Mouse (Mus musculus) gastrocnemius, postnatal 25 days (tissue): ENCODE measurements around the gene Irs3. TPM values are rescaled to one million over a fixed set of nuclear protein-coding genes. Genes with fewer than 3 reads are reported as not detected.
A peak's percentile ranks its signal among the peaks of the same experiment; 100 is the strongest.

Experiments
- DNase-seq: peaks from one replicate; pipeline ENCODE4 v3.0.0; 2022
- long read RNA-seq, 2 experiments: library from polyadenylated mRNA; stranded (forward); transcript quantifications; one replicate each; pipeline ENCODE4 v2.0.0; 2021
- total RNA-seq, 2 experiments: library from RNA; stranded (reverse); gene quantifications; 1 replicate in 1 of 2; 2 replicates in 1 of 2; pipeline ENCODE4 v1.2.3; 2021

The Irs3 gene
- total RNA-seq: 1 to 10 TPM in 1 of 2 experiments, under 1 TPM in 1; 0.36 to 1.5 TPM
- long read RNA-seq, experiment 1, partial matches to known transcripts: 0 of 1 reads
- long read RNA-seq, experiment 1, other reads (novel, unspliced or antisense): 1 of 1 reads
- long read RNA-seq, experiment 2, partial matches to known transcripts: 0 of 1 reads
- long read RNA-seq, experiment 2, other reads (novel, unspliced or antisense): 1 of 1 reads

DNA sequence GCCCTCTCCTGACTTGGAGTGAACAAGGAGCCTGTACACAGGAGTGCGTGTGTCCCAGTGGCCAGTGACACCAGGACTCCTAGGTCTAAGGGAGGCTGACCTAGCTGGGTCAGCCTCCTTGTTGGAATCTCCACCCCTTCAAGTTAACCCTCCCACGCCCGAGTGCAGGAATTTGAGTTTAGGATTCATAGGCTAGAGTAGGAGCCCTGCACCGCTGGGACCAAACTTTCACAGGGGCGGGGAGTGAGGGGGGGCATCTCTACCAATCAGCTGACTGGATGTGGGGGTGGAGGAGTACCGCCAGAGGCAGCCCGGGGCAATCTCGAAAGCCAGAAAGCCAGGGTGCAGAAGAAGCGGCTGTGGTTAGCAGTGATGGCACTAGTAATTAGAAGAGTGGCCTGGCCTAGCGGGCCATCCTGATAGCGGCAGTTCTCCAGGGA is at the start of gene Irs3:
TSS of gene Irs3 (minus strand) at position 63 of the 440 bp plus-strand sequence.
- peak; percentile 46 for DNase-seq

DNA sequence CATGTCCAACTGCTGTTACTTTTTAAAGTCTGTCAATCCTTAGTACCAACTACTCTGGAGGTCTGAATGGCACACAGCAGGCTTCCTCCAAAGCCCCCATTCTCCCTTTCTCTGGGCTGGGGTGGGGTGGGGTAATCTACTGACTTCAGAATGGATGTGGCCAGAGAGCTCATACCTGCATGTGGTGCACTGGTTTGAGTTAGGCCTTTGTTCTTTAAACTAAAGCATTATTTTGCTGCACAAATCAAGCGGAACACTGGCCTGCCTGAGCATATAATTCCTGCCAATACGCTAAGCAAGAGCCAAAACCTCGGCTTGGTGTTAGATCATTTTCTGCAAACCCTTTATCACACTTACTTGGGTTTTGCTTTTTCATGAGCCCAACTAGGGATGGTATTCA is 49.3 kb upstream of the Irs3 start:
- no peak for DNase-seq

DNA sequence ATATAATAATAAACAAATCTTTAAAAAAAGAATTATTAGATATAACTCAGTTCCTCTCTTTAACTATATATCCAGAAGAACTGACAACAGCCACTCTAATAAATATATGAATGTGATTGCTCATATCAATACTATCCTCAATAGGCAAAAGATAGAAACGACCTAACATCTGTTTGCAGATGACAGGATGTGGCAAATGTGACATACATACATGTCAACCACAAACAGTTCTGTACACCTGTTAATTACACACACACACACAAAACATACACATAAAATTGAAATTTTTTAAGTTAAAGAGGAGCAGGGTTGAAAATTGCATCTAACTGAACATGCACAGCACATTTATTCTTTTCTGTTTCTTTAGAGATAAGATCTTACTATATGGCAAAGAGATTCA is 46.4 kb upstream of the Irs3 start:
- DNase-seq: no peak

DNA sequence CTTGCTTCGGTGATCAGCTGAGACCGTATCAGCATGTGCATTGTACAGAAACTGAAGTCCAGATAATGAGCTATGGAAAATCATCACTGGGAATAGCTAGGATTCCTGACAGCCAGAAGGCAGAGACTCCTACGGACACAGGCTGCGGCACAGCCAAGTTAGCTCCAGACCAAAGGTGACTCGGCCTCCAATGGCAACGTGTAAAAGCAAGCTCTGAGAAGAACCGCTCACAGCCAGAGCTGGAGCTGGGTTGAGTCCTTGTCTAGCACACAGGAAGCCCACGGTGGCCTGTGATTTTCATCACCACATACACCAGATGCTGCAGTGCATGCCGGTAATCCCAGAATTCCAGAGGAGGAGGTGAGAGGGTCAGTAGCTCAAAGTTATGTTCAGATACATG is 45.0 kb upstream of the Irs3 start:
- DNase-seq: no peak

DNA sequence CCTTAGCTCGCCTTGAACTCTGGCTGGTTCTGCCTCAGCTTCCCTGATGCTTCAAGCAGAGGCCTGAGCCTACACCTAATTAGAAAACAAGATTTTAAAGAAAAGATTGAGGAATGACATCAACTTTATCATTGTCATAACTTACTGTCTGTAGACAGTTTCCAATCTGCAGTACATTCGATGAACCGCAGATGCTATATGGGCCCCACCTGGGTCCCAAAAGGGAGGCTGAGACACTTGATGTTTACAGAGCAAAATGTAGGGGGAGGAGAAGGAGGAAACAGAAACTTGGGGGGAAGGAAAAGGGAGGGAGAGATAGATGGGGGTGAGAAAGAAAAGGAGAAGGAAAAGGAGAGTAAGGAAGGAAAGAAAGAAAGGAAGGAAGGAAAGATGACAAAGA is 44.5 kb upstream of the Irs3 start:
- DNase-seq: no peak

DNA sequence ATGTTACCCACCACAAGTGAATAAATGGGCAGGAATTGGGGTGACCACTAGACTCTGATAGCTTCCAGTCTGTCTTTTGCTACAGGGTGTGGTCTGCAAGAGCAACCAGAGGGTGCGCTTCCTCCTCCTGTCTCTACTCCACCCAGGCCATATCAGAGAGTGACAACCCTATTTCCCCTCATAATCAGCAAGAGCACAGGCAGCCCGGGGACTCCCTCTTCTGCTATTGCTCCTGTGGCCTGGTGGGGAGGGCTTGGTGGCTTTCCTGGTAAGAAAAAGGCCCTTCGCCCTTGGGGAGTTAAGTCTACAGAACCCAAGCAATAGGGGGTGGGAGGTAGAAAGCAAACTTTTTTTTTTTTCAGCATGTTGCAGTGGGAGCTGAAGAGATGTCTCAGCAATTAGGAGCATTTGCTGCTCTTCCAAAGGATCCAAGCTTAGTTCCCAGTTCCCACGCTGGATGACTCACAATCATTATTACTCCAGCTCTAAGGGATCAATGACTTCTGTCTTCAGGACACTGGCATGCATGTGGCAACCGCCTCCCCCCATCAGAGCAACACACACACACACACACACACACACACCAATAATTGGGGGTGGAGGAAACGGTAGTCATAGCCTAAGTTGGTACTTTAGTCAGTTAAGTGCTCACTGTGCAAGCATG is 40.7 kb upstream of the Irs3 start:
- no peak for DNase-seq

DNA sequence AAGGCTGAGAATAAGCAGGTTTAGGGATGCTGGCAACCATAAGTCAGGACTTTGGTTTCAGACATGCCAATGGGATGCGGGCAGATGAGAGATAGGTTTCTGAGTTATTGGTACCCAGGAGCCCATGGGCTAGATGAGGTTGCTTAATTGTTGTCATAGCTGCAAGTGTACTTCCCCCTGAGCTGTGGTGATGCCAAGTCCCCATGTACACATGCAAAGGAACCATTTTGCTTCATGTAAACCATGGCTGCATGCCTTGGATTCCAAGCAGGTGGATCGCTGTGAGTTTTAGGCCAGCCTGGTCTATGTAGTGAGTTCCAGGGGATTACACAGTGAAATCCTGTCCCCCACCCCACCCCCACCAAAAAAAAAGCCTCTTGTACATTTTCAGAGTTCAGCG is 40.1 kb upstream of the Irs3 start:
- DNase-seq: no peak

DNA sequence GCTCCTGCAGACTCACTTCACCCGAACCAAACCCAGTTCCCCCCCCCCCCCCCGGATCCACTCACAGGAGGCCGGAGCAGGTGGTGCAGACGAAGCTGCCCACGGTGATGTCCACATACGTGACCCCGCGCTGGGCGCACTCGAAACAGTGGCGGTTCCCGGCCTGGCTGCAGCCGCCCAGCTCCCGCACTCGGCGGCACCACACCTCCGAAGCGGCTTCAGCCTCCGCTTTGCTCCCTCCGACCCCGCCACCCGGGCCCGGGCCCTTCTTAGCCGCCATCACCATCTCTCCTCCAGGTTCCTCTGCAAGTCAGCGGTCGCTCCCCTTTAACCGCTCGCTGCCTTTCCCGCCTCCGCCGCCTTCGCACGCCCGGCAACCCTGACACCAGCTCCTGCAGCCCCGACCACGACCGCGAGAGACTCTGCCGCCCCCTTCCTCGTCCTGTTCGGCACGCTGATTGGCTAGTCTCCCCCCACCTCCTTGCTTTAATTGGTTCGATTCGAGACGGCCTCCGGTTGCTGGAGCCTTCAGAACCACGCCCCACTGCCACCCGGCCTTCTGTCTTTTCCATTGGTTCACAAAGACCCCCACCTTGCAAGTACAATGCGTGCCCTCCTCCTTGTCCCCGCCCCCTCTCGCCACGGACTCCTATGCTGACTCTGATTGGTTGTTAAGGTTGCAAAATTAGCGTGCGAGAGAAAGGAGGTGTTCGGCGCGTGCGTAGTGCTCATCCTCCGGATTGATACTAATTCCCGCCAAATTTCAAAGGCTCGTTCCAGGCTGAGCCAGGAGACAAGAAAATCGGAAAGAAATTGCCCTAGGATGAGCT is 39.0 kb upstream of the Irs3 start, which contains the start of gene Agfg2:
TSS of gene Agfg2 (minus strand) at position 433 of the 830 bp plus-strand sequence.
- peak; percentile 99 for DNase-seq

DNA sequence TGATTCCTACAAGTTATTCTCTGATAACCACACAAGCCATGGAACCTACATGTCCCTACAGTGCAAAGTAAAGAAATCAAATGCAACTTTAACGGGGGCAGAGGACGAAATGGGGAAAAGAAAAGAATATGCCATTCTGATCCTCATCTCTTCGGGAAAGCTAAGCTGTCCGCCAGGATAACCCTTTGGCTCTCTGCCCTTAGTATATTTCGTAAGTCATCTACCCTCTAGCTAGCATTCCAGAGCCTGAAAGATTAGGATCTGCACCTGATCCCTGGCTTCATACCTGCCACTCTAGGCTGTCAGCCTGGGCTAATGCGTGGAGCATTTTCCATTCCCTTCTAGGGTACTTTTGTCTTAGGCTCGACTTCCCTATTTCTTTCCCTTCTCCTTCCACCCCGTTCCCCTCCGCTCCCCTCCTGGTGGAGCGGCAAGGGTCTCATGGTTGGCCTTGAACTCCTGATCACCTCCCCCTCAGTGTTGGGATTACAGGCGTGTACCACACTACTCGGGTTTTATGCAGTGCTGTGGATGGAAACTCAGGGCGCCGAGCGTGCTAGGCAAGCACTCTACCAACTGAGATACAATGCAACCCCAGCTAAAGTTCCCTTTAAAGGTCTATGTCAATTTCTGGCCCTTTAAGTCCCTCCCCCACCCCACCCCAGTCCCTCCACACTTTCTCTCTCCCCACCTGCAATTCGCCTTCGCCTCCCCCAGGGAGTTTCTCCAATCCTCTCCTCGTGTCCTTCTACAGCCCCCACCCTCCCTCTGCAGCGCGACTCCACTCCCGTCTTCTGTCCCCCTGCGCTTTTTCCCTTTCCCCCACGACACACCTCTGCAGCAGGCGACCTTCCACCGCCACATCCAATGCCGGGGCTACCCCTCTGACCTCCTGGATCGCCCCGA is 38.1 kb upstream of the Irs3 start:
- DNase-seq: no peak

DNA sequence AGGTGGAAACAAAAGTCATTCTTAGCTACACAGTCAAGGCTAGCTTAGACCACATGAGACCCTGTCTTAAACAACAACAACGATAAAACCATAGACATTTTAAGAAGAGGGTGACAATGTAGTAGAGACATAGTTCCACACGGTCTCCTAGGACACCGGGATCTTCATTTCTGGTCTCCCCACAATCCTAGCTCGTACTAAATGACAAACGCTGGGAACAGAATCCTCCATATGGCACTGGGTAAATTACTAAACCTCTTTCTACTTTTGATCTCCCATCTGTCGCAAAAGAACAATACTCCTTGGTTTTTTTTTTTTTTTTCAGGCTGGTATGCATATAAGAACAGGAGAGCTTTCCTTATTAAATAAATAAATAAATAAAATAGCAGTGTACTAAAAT is 37.0 kb upstream of the Irs3 start:
- DNase-seq: no peak

DNA sequence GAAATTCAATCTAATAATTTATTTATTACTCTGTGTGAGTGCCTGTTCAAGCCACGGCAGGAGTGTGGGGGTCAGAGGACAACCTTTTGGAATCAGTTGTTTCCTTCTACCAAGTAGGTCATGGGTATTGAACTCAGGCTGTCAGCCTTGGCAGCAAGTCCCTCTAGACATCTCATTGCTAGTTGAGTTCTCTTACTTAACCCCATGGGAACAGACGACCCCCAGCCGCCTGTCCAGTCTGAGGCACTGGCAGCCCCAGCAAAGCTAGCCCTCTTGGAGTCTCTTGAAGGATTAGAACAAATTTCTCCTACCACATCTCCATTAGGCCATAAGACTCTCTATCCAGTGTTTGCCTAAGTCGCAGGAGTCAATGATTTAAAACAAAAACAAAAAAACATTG is 34.2 kb upstream of the Irs3 start:
- DNase-seq: no peak

DNA sequence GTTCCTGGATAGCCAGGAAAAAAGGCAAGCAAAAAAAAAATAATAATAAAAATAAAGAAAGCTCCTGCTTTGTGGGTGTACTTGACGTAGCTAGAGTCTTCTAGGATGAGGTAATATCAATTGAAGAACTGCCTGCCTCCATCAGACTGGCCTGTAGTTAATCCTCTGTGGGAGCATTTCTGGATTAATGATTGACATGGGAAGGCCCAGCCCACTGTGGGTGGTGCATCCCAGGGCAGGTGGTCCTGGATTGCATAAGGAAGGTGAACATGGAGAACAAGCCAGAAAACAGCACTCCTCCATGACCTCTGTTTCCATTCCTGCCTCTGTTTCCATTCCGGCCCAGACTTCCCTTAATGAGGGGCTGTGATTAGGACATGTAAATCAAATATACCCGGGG is 33.2 kb upstream of the Irs3 start:
- DNase-seq: no peak

DNA sequence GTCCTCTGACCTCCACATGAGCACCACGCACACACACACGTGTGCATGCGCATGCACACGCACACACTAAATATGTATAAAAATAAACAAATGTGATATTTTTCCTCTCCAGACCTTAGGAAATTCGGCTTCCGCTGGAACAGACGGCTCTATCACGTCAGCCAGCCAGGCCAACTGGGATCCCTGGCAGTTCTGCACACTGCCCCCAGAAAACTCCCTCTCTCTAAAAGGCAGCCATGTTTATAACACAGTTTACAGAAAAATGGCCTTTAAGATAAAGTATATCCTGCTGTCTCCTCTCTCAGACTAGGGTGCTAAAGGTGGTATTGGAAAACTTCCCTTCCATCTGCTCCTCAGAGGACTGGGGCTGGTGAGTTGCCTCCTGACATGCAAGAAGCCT is 32.3 kb upstream of the Irs3 start:
- DNase-seq: no peak

DNA sequence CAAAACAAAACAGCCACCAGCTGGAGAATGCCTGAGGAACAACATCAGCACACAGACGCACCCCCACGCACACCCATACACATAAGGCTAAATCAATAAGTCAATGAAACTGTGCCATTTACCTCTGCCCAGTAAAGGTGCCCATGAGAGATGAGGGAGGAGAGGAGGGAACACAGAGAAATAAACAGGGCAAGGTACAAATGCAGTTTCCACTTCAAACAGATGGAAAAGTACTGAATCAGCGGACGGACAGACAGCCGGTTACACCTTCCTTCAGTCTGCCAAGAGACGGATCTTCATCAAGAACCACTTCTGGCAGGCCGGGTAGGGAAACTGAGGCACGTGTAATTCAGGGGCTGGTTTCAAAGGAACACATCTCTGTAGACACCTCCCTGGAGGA is 29.3 kb upstream of the Irs3 start:
- DNase-seq: no peak

DNA sequence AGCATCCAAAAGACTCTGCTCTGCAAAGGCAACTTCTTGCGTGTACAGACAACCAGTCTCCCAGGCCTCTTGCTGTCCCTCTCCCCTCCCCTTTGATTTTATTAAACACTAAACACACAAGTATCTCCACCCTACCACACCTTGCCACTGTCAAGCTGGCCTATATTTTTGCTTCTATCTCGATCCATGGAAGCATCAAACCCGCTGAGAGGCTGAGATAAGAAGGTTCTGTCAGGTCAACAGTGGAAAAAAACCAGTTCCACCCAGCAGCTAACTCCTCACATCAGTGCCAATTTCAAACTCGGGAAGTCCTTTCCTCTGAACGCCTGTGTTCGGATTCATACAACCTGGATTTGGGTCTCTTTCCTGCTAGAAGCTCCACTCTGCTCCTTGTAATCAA is 27.5 kb upstream of the Irs3 start:
- no peak for DNase-seq

DNA sequence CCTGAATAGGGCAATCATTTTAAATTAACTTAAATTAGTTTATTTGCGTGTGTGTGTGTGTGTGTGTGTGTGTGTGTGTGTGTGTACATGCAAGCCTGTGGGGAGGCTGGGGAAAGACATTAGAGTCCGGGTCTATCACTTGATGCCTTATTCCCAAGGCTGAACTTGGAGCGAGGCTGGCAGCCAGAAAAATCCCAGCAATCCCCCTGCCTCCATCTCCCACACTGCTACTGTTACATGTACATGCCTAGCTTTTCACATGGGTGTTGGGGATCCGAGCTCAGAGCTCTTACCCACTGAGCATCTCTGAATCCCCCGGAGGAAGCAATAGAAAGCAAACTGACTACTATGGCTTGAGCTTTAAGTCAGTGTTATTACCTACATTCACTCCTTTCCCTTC is 26.8 kb upstream of the Irs3 start:
- no peak for DNase-seq

DNA sequence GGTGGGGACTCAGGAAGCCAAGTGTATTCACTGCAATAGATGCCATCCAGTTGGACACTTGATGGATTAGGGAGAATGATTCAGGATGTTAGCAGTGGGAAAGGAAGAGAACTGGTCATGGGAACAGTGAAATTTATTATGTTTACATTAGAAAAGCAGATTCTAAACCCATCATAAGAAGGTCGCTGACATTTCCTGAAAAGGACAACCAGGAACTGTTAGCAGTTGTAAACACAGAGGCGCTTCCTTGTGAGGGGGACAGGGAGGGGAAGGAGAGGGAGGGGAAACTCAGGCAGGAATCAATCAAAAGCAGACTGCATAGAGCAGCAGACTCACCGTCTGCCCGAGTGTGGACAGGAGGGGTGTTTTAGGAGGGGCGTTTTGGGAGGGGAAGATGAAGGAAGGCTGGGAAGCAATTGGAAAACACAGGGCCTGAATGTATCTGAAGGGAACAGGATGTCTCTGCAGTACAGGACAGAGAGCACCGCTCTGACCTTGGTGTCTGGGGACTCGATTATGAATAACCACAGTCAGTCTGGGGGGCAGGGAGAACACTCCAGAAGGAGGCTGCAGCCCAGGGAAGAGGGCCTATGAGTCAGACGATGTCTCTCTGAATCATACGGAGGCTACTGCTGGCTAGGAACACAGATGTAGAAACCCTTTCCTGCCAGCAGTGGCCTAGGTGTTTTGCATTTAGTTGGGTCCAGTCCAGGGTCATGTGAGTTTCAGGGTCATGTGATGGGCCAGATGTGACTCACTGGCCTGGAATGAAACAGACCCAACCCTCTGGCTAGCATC is 26.1 kb upstream of the Irs3 start:
- peak; percentile 87 for DNase-seq

DNA sequence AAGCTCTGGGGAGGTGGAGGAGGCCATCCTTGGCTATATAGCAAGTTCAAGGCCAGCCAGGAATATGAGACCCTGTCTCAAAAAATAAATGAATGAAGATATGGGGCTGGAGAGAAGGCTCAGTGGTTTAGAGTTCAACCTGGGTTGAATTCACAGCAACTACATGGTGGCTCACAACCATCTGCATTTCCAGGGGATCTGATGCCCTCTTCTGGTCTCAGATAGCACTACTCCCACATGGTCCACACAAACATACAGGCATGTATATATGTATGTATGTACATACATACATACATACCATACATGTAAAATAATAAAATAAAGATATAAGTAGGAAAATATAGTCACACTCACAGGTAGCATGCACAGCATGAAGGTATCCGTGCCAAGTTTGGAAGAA is 24.7 kb upstream of the Irs3 start:
- DNase-seq: no peak

DNA sequence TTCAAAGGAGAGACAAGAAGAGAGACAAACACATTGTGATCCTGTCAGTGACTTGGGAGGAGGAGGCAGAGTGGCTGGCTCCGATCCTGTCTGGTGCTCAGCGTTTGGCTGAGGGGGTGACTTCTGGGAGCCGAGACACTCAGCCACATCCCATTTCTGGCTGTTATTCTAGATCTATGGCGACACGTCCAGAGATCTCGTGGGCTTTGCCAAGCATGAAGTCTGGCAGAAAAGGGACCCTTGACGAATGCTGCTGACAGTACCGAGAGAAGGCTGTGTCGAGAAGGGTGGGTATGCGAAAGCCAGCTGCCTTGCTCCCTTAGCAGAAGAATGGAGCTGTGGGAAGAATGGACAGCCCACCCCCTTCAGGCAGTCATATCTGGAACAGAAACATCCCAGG is 23.5 kb upstream of the Irs3 start:
- peak; percentile 71 for DNase-seq

DNA sequence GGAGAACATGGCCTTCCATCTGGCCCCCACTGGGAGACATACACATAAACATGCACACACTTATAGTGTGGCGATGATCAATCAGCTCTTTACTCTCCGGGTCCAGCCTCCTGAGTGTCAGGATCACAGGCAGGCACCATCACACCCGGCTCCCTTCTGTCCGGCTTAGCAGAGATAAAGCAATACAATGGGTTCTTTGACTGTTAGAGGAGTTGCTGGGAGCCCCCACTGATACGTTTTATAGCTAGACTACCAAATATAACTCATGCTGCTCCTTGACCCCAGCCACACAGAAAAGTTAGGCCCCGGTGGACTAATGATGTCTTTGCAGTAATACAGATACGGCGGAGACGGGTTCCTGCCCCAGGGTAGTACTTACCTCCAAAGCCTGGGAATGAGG is 17.5 kb upstream of the Irs3 start:
- DNase-seq: no peak

DNA sequence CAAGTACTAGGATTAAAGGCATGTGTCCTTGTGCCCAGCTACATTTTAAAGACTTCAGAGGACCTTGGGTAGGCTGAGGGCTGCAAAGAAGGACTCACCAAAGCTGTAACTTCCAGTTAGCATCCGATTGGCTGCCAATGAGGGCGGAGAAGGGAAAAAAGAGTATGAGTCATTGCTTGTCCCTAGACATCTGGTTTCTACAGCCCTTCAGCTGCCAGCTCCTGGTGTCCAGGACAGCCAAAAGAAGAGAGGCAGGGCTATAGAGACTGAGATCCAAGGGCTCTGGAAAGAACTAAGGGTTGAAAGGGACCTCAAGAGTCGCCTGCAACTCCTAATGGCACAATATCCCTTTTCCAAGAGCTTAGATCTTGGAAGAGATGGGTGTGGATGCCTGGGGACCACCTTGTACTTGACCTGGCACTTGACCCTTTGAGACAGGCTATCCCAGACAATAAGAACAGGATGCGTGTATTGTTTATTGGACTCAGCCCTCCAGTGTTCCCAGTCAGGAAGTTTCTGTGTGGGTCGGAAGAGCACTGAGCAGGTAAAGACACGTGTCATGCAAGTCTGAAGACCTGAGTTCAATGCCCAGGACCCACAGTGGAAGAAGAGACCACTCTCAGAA is 14.7 kb upstream of the Irs3 start:
- peak; percentile 85 for DNase-seq
